Mouse (Mus musculus): ENCODE measurements around the gene Asf1b.

Asf1b gene

DNA sequence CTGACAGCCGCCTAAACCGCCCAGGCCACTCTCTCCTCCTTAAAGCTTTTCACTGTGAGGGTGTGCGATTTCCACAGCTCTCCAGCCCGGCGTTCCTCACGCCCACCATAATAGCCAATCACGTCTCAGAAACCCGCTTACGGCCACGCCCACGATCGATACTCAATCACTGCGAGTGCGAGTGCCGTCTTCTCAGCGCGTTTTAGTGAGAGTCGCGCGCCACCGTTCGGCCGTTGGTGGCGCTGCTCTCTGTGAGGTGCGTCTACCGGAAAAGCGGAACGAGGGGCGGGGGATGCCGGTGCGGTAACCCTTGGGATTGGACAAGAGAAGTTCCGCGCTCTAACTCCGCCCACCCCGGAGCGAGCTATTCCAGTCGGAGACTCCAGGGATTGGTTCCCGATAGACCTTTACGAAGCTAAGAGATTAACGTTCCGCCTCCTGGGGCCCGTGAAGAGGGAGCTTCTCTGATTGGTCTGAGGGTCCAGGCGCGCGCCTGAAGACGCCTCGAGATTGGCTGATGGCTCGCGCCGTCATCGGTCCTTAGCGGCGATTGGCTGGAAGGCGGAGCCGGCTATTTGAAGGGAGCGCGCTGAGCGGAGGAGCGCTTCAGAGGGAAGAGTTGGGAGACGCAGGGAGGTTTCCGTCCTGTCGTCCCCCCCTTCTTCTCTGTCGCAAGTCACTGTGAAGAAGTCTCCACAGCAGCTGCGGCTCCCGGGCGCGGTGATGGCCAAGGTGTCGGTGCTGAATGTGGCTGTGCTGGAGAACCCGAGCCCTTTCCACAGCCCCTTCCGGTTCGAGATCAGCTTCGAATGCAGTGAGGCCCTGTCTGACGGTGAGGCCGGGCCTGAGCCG lies at the start of gene Asf1b, which contains the start of gene Gm10644:
TSS of gene Asf1b (plus strand) at position 402 of the 852 bp plus-strand sequence.
TSS of gene Gm10644 (minus strand) at position 100 of the 852 bp plus-strand sequence.
- Histone ChIP-seq H3K36me3 (ENCODE audit: control insufficient read depth, insufficient read depth, low read length, poor library complexity, severe bottlenecking) (no peaks in the 10 kb centered on the region), H3K27me3 (ENCODE audit: control insufficient read depth, insufficient read depth, low read length, poor library complexity, severe bottlenecking) (no peaks in the 10 kb centered on the region)
- DNase-seq (ENCODE audit: low read depth, low spot score), result peak; percentile 98

- H3K27me3 ChIP-seq (ENCODE audit: control insufficient read depth, insufficient read depth, low read length, poor library complexity, severe bottlenecking), result no peaks in the 10 kb centered on the region
- DNase-seq (ENCODE audit: low read depth, low spot score), result no peak
- H3K36me3 ChIP-seq (ENCODE audit: control insufficient read depth, insufficient read depth, low read length, poor library complexity, severe bottlenecking), result no peaks in the 10 kb centered on the region
Measured at GRCm38 (mm10) chr8:83908583-83908982, 46.7 kb upstream of the Asf1b start.

DNA sequence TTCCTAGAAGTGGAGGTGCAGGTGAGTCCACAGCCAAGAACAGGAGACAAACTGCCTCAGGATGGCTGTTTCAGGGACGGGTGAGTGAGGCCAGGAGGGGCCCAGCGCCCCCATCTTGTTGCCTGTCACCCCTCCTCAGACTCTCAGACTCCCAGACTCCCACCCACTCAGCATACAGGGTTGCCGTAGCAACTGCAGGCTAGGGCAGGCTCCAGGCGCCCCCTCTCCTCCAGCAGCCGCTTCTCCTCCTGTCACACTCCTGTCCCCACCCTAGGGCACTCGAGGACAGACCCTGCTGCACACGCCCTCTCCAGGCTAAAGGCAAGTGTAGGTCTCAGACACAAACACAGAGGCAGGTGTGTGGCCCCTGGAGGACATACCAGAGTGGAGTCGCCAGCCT lies 46.0 kb upstream of the Asf1b start:
- DNase-seq (ENCODE audit: low read depth, low spot score), result no peak
- Histone ChIP-seq H3K36me3 (ENCODE audit: control insufficient read depth, insufficient read depth, low read length, poor library complexity, severe bottlenecking) (no peaks in the 10 kb centered on the region), H3K27me3 (ENCODE audit: control insufficient read depth, insufficient read depth, low read length, poor library complexity, severe bottlenecking) (no peaks in the 10 kb centered on the region)

DNA sequence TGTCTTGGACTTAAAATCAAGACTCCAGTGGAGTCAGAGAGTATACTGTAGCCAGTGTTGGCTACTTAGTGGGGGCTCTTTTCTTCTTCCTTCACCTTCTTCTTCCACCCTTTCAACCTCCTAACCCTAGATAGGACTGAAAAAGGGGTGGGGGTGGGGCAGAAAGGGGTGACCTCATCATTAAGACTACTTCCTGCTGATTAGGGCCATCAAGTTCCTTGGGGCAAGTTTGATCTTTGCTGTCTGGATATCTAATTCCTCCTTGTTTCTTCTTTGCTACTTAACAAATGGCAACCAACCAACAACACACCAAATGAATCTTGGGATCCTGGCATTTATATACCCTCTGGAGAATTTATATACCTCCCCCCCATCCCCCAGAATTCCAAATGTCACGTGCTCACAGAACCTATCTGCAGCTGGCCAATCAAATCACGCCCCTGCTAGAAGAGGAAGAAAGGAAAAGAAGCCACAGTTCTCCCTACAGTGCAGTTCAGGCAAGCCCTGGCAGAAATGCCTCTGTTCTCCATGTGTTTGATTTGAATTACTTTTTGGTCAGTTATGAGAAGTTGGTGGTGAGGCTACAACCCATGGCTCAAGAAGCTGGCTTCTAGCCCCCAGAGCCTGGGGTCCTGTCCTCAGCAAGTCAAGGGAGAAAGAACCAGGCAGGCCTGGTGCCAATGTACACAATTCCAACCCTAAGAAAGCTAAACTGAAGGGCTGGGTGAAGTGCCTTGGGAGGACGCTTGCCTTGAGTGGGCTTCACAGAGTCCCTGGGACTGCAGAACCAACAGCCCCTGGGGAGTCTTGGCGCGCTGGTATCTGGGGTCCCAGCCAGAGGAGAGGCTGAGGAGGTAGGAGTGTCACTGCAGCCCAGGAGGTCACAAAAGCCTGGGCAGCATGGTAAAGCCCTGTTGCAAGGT lies 43.2 kb upstream of the Asf1b start:
- no peak for DNase-seq (ENCODE audit: low read depth, low spot score)
- no peaks in the 10 kb centered on the region for H3K36me3 ChIP-seq (ENCODE audit: control insufficient read depth, insufficient read depth, low read length, poor library complexity, severe bottlenecking)
- no peaks in the 10 kb centered on the region for H3K27me3 ChIP-seq (ENCODE audit: control insufficient read depth, insufficient read depth, low read length, poor library complexity, severe bottlenecking)

GRCm38 (mm10) chr8:83914232-83914631 lies 41.1 kb upstream of the Asf1b start:
- no peak for DNase-seq (ENCODE audit: low read depth, low spot score)
- Histone ChIP-seq H3K27me3 (ENCODE audit: control insufficient read depth, insufficient read depth, low read length, poor library complexity, severe bottlenecking) (no peaks in the 10 kb centered on the region), H3K36me3 (ENCODE audit: control insufficient read depth, insufficient read depth, low read length, poor library complexity, severe bottlenecking) (no peaks in the 10 kb centered on the region)

- Histone ChIP-seq H3K36me3 (ENCODE audit: control insufficient read depth, insufficient read depth, low read length, poor library complexity, severe bottlenecking) (no peaks in the 10 kb centered on the region), H3K27me3 (ENCODE audit: control insufficient read depth, insufficient read depth, low read length, poor library complexity, severe bottlenecking) (no peaks in the 10 kb centered on the region)
- DNase-seq (ENCODE audit: low read depth, low spot score), result no peak
Measured at GRCm38 (mm10) chr8:83914860-83915259, 40.4 kb upstream of the Asf1b start.

DNA sequence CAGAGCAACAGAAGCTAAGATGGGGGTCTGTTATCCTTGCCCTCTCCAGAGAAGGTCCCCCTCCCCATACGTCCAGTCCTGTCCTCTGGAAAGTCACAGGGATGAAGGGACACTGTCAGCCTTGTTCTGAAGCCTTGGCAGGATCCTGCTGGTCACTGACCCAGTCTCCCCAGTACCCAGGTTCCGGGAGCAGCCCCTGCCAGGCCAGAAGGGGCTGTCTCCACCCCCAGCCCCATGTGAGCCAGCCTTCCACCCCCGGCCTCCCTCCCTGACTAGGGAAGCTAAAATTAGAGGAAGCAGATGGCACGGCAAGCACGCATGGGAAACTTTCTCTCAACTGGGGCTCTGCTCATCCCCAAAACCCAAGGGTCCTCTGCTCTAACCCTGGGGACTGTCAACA lies 39.3 kb upstream of the Asf1b start:
- no peak for DNase-seq (ENCODE audit: low read depth, low spot score)
- Histone ChIP-seq H3K27me3 (ENCODE audit: control insufficient read depth, insufficient read depth, low read length, poor library complexity, severe bottlenecking) (no peaks in the 10 kb centered on the region), H3K36me3 (ENCODE audit: control insufficient read depth, insufficient read depth, low read length, poor library complexity, severe bottlenecking) (no peaks in the 10 kb centered on the region)

DNA sequence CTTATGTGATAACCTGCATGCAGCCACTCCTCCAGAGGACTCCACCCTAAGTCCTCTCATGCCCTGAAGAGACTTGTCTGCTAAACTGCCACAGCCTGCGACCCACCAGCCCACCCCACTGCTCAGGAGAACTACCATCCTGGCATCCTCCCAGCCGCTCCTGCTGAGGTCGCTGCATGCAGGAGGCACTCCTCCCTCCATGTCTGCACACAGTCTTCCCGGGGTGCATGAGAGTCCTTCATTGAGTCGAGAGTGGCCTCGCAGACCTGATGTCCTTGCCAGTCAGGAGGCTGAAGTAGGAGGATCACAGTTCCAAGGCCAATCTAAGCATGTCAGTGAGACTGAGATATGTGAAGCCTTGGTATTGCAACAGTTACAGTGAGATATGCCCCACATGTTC lies 37.7 kb upstream of the Asf1b start:
- H3K27me3 ChIP-seq (ENCODE audit: control insufficient read depth, insufficient read depth, low read length, poor library complexity, severe bottlenecking), result no peaks in the 10 kb centered on the region
- no peaks in the 10 kb centered on the region for H3K36me3 ChIP-seq (ENCODE audit: control insufficient read depth, insufficient read depth, low read length, poor library complexity, severe bottlenecking)
- no peak for DNase-seq (ENCODE audit: low read depth, low spot score)

- peak; percentile 84 for DNase-seq (ENCODE audit: low read depth, low spot score)
- Histone ChIP-seq H3K36me3 (ENCODE audit: control insufficient read depth, insufficient read depth, low read length, poor library complexity, severe bottlenecking) (no peaks in the 10 kb centered on the region), H3K27me3 (ENCODE audit: control insufficient read depth, insufficient read depth, low read length, poor library complexity, severe bottlenecking) (no peaks in the 10 kb centered on the region)
Measured at GRCm38 (mm10) chr8:83921558-83921957, 33.7 kb upstream of the Asf1b start.

DNA sequence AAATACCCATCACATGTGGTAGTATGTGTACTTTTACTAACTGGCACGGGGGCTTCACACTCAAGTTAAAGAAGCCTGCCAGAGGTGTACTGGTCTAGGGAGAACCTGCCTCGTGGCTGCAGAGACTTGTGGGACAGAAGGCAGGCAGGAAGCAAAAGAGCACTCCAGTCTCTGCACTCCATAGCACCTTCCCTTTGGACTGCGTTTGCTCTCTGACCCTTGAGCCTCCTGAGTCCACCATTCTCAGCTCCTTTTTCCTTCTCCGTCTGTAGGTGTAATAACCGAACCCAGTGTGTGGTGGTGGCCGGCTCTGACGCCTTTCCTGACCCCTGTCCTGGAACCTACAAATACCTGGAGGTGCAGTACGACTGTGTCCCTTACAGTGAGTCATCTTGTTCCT lies 32.6 kb upstream of the Asf1b start:
- no peaks in the 10 kb centered on the region for H3K27me3 ChIP-seq (ENCODE audit: control insufficient read depth, insufficient read depth, low read length, poor library complexity, severe bottlenecking)
- DNase-seq (ENCODE audit: low read depth, low spot score), result no peak
- H3K36me3 ChIP-seq (ENCODE audit: control insufficient read depth, insufficient read depth, low read length, poor library complexity, severe bottlenecking), result no peaks in the 10 kb centered on the region

DNA sequence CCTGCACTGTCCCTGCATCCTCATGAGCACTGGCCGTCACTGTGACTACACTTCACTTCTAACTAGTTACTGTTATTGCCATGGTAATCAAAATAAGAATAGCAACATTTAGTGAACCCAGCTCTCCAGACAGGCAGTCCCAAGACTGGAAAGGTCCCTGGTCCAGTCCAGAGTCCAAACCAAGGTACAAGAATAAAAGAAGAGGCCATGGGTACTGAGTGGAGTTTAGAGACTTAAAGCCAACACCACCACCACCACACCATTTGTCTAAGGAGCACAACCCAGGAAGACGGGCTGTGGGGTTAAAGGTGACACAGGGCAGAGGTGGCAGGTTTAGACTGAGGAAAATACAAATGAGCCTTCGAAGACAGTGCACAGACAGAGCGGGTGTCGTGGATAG lies 30.7 kb upstream of the Asf1b start:
- no peaks in the 10 kb centered on the region for H3K36me3 ChIP-seq (ENCODE audit: control insufficient read depth, insufficient read depth, low read length, poor library complexity, severe bottlenecking)
- DNase-seq (ENCODE audit: low read depth, low spot score), result no peak

DNA sequence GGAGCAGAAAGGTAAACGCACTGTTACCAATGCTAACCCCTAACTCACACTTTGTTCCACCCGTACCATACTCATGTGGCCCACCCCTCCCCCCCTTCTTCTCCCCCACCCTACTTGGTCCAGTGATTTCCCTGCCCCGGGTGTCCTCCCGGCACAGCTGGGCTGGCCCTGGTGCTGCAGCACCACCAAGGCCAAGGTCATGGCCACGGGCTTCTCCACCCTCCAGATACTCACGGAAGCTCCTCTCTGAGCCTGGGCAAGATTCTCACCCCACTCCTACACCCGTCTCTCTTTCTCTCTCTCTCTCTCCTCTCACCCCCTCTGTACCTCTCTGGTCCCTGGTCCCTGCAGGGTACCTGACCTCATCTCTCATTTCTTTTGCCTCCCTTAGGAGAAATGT lies 29.0 kb upstream of the Asf1b start:
- DNase-seq (ENCODE audit: low read depth, low spot score), result no peak
- H3K27me3 ChIP-seq (ENCODE audit: control insufficient read depth, insufficient read depth, low read length, poor library complexity, severe bottlenecking), result no peaks in the 10 kb centered on the region

More for the DNA sequence above, 30.7 kb upstream of the Asf1b start:
- no peaks in the 10 kb centered on the region for H3K27me3 ChIP-seq (ENCODE audit: control insufficient read depth, insufficient read depth, low read length, poor library complexity, severe bottlenecking)

DNA sequence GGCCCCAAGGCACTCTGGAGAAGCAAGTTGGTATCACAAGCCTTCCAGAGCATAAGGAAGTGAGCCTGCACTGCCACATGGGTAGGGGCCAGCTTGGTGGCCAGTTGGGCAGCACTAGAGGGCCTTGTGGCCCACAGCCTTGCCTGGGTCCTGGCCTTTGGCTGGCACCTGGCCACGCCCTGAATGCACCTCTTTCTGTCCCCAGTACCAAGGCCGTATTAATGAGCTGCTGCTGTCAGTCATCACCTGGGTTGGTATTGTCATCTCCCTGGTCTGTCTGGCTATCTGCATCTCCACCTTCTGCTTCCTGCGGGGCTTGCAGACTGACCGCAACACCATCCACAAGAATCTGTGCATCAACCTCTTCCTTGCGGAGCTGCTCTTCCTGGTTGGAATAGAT lies 21.1 kb upstream of the Asf1b start:
- no peaks in the 10 kb centered on the region for H3K36me3 ChIP-seq (ENCODE audit: control insufficient read depth, insufficient read depth, low read length, poor library complexity, severe bottlenecking)
- H3K27me3 ChIP-seq (ENCODE audit: control insufficient read depth, insufficient read depth, low read length, poor library complexity, severe bottlenecking), result no peaks in the 10 kb centered on the region
- DNase-seq (ENCODE audit: low read depth, low spot score), result no peak

More for the DNA sequence above, 29.0 kb upstream of the Asf1b start:
- H3K36me3 ChIP-seq (ENCODE audit: control insufficient read depth, insufficient read depth, low read length, poor library complexity, severe bottlenecking), result no peaks in the 10 kb centered on the region

DNA sequence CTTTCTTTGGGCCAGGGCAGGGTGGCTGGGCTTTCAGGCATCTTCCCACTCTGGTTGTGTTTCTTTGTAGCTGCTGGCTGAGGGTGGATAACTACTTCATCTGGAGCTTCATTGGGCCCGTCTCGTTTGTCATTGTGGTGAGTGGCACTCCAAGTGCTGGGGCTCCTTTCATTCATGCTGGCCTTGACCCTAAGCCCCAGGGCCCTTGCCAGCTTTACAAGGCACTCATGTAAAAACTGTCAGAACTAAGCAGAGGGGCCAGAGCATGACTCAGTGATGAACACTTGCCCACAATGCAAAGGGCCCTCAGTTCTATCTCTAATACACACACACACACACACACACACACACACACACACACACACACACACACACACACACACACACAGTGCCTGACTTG lies 20.3 kb upstream of the Asf1b start:
- DNase-seq (ENCODE audit: low read depth, low spot score), result no peak

GRCm38 (mm10) chr8:83935435-83935834 lies 19.9 kb upstream of the Asf1b start:
- H3K36me3 ChIP-seq (ENCODE audit: control insufficient read depth, insufficient read depth, low read length, poor library complexity, severe bottlenecking), result no peaks in the 10 kb centered on the region
- H3K27me3 ChIP-seq (ENCODE audit: control insufficient read depth, insufficient read depth, low read length, poor library complexity, severe bottlenecking), result no peaks in the 10 kb centered on the region
- DNase-seq (ENCODE audit: low read depth, low spot score), result no peak

More for the DNA sequence above, 20.3 kb upstream of the Asf1b start:
- Histone ChIP-seq H3K27me3 (ENCODE audit: control insufficient read depth, insufficient read depth, low read length, poor library complexity, severe bottlenecking) (no peaks in the 10 kb centered on the region), H3K36me3 (ENCODE audit: control insufficient read depth, insufficient read depth, low read length, poor library complexity, severe bottlenecking) (no peaks in the 10 kb centered on the region)
